Mouse (Mus musculus) urinary bladder, postnatal 25 days (tissue): ENCODE measurements at regions not wholly inside any gene's neighbourhood (a gene's known extent, or its start where the extent isn't known, plus 50 kb on each side); places are given as distances from the start of the nearest gene placed in this dataset.
A peak's percentile ranks its signal among the peaks of the same experiment; 100 is the strongest.
"Not testable (repeated sequence)": the region's sequence is repeated elsewhere in the genome, so short reads cannot be mapped to it uniquely, and the experiment has no call there.

Experiments used
- DNase-seq: peaks from one replicate; pipeline ENCODE4 v3.0.0; 2022; ENCODE audit warnings: low spot score

- DNase-seq, result no peak
Measured at GRCm38 (mm10) chr4:64432097-64432496, 385.3 kb upstream of the Tnc start.

- DNase-seq, result no peak
Measured at GRCm38 (mm10) chr4:64437744-64438594, 391.2 kb upstream of the Tnc start.

GRCm38 (mm10) chr4:64451442-64451841 is 404.6 kb upstream of the Tnc start:
- DNase-seq, result no peak

- no peak for DNase-seq
Measured at GRCm38 (mm10) chr4:64451946-64452345, 405.1 kb upstream of the Tnc start.

GRCm38 (mm10) chr4:64492260-64492962 is 445.6 kb upstream of the Tnc start:
- no peak for DNase-seq

- DNase-seq, result not testable (repeated sequence)
Measured at GRCm38 (mm10) chr4:64497759-64498158, 450.9 kb upstream of the Tnc start.

- DNase-seq, result no peak
Measured at GRCm38 (mm10) chr4:64500635-64501395, 454.0 kb upstream of the Tnc start.

- DNase-seq, result no peak
Measured at GRCm38 (mm10) chr4:64521883-64522282, 475.1 kb upstream of the Tnc start.

- DNase-seq, result no peak
Measured at GRCm38 (mm10) chr4:64527724-64528332, 481.0 kb upstream of the Tnc start.

- DNase-seq, result peak; percentile 9
Measured at GRCm38 (mm10) chr4:64530585-64530984, 483.8 kb upstream of the Tnc start.

- no peak for DNase-seq
Measured at GRCm38 (mm10) chr4:64533019-64533418, 486.2 kb upstream of the Tnc start.

GRCm38 (mm10) chr4:64535554-64536253 is 488.9 kb upstream of the Tnc start:
- DNase-seq, result no peak

- DNase-seq, result no peak
Measured at GRCm38 (mm10) chr4:64538009-64538408, 491.2 kb upstream of the Tnc start.

- DNase-seq, result no peak
Measured at GRCm38 (mm10) chr4:64544576-64545185, 497.9 kb upstream of the Tnc start.

GRCm38 (mm10) chr4:64546386-64546785 is 499.6 kb upstream of the Tnc start:
- no peak for DNase-seq

- DNase-seq, result no peak
Measured at GRCm38 (mm10) chr4:64562511-64562910, 515.7 kb upstream of the Tnc start.

GRCm38 (mm10) chr4:64563996-64564395 is 517.2 kb upstream of the Tnc start:
- no peak for DNase-seq

- DNase-seq, result no peak
Measured at GRCm38 (mm10) chr4:64570666-64571065, 523.9 kb upstream of the Tnc start.

GRCm38 (mm10) chr4:64575901-64576300 is 529.1 kb upstream of the Tnc start:
- no peak for DNase-seq

GRCm38 (mm10) chr4:64595014-64595599 is 528.9 kb upstream of the Pappa start:
- DNase-seq, result peak; percentile 4

GRCm38 (mm10) chr4:64598465-64598864 is 525.5 kb upstream of the Pappa start:
- no peak for DNase-seq
